Mouse (Mus musculus): ENCODE results near the gene Cxcl14.

Cxcl14 gene

DNA sequence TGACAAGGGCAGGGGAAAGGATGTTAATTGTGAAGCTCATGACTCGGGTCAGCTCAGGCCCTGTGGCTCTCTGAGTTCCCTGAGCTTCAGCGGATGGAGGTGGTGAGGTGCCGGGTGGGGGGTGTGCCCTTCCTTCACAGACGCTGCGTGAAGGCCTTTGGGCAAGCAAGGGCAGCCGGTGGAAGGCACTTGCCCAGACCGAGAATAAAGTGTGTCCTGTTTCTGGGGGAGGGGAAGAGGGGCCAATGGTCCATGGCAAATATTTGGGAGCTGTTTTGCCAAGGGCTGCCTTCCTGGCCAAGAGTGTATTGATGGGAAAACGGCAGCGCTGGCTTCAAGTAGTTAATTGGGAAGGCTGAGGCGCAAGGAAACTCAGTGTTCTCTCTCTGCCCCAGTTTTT lies 1.4 kb downstream of the Cxcl14 start:
- intact Hi-C loops (cut with DNase I) = no loop called here

DNA sequence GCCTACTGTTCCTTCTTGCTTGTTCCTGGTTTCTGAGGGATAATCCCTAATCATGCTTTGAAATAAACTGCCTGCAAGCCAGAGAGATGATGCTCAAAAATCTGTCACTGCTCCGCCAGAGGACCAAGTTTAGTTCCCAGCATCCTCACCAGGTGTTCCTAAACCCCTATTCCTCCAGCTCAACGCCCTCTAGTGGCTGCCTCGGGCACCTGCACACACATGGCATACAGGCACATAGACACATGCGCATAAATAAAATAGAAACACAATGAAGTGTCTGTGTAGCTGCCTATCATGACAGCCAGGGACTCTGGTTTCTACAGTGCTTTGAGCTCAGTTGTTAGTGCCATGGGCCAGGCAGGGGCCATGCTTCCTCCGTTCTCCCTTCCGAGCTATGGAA lies 6.4 kb downstream of the Cxcl14 start:
- intact Hi-C loops (cut with DNase I) = no loop called here

GRCm38 (mm10) chr13:56289261-56289660 lies 7.1 kb downstream of the Cxcl14 start:
- intact Hi-C loops (cut with DNase I) = no loop called here

- intact Hi-C loops (cut with DNase I) = no loop called here
These were observed 7.8 kb downstream of the Cxcl14 start for GRCm38 (mm10) chr13:56288601-56289000.

GRCm38 (mm10) chr13:56287091-56287490 lies 9.3 kb downstream of the Cxcl14 start:
- intact Hi-C loops (cut with DNase I) = no loop called here

- intact Hi-C loops (cut with DNase I) = no loop called here
These were observed 13.0 kb downstream of the Cxcl14 start for GRCm38 (mm10) chr13:56283321-56283720.

- intact Hi-C loops (cut with DNase I) = no loop called here
These were observed 16.0 kb downstream of the Cxcl14 start for GRCm38 (mm10) chr13:56280356-56280755.

DNA sequence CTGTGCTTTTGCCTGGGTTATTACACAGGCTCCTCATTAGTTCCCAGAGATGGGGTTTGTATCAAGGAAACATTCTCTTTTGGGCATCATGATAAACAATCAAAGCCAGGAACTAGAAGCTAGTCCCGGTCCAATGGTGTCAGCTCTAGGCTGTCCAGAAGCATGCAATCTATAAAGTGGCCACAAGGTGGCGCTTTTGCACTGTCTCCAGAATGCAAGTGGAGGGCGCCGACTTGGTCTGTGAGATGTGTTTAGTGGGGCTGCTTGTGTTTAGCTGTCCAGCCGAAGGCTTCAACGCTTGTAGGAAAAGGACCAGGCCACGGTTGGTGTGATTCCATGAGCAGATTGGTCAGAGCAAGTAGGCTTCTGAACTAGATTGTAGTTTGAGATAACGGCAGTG lies 16.9 kb downstream of the Cxcl14 start:
- intact Hi-C loops (cut with DNase I) = loop anchor here (1.0 kb wide), 1 partner anchor 143 kb away; no protein-coding TSS in a partner anchor

DNA sequence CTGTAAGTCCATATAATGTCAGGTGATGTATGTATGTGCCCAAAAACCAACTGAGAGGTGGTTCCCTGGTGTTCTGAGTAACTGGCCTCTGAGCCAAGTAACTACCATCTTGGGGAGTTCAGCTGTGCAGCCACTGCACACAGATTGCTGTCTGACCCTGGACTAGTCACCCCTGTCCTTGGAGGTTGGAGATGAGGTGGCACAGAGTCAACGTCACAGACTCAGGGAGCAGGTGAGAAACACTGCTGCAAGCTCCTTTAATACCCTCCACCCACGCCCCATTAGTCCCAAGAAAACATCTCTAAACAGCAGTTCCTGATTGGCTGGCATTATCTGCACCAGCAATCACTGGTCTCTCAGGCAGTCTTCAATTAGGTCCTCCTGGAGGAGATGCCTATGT lies 21.2 kb downstream of the Cxcl14 start:
- intact Hi-C loops (cut with DNase I) = no loop called here

DNA sequence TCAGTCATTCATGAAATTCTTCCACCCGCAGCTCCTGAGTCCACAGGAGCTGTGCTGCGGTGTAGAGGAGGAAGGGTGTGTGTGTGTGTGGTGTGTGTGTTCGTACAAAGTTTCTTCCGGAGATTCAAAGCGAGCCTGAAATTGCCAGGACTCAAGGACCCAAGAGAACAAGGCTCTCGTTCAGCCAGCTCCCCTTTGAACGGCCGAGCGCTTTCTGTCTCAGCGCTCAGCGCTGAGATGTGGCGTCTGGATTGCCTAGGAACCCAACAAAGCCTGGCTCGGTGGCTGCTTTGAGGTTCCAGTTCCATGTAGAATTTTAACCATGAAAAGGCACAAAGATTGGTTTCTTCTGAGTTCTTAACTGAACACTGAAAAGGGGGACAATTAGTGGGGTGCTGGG lies 26.2 kb downstream of the Cxcl14 start:
- intact Hi-C loops (cut with DNase I) = no loop called here

GRCm38 (mm10) chr13:56267396-56267795 lies 29.0 kb downstream of the Cxcl14 start:
- intact Hi-C loops (cut with DNase I) = no loop called here

- intact Hi-C loops (cut with DNase I) = loop anchor here (1.0 kb wide), 1 partner anchor 69 kb away; no protein-coding TSS in a partner anchor
These were observed 29.9 kb downstream of the Cxcl14 start for GRCm38 (mm10) chr13:56266435-56266834.

DNA sequence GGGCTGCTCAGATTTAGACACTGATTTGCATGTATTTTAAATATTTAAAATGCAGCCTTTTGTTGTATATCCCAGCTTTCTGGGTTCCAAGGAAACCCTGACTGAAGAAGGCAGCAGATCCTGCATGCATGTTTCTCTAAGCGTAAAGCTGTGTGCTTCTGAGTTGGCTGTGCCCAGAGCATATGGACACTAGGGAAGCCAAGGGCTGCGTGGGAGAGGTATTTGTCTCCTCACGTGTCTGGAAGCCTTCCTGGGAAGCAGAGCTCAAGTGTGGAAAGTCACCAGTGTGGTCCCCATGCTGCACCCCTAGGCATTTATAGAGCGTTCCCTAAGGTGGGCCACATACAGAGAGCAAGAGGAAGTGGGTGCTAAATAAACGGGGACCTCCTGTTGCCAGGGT lies 30.7 kb downstream of the Cxcl14 start:
- intact Hi-C loops (cut with DNase I) = loop anchor here (1.0 kb wide), 1 partner anchor 68 kb away; no protein-coding TSS in a partner anchor

DNA sequence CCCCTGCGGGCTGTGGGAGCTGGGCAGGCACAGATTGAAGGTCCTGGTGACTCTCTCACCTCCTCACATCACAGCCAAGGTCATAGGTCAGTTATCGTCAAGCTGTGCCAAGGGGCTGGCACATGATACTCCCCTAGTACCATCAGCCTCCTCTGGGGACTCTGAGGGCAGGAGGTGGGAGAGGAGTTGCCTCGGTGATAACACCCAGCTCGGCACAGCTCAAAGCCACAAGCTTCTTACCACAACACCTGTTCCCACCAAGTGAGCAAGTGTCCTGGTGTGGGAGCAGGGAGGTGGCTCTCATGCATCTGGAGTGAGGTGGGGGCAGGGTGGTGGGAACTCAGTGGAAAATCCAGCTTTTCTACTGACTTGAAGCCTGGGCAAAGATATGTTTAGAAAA lies 34.1 kb downstream of the Cxcl14 start:
- intact Hi-C loops (cut with DNase I) = no loop called here

DNA sequence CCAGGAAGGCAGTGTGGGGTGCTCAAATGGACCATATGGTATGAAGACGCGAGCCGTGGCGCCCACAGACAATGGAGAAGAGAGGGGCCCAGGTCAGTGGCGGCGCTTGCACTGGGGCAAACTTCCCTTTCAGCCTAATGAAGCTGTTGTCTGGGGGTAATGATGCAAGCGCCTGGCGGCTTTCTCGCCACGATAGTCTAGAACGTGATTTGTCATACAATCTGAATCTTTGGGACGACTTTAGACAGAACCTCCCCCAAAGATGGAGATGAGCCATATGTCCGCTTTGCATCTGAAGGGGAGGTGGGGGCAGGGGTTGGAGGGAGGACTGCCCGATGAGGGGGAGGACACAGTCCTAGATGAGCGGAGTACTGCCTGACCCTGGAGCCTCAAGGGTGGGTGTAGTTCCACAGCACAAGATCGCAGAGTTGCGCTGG lies 36.0 kb downstream of the Cxcl14 start:
- intact Hi-C loops (cut with DNase I) = no loop called here

DNA sequence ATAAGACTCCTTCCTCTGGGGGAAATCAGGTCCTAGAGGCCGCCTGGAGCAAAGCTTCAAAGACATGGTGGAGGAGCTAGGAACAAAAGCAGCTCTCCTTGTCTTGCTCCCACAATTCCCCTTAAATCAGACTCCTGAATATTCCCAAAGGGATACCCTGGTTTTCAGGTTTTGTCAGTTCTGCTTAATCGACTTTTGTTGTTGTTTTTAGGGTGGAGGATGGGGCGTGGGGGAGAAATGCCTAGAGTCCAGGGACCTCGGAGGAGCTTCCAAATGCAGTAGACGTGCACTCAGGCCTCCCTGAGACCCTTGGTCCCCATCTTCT lies 36.5 kb downstream of the Cxcl14 start:
- intact Hi-C loops (cut with DNase I) = no loop called here

- intact Hi-C loops (cut with DNase I) = no loop called here
These were observed 37.1 kb downstream of the Cxcl14 start for GRCm38 (mm10) chr13:56259021-56259925.

- intact Hi-C loops (cut with DNase I) = no loop called here
These were observed 37.9 kb downstream of the Cxcl14 start for GRCm38 (mm10) chr13:56258196-56259020.

GRCm38 (mm10) chr13:56257469-56258153 lies 38.7 kb downstream of the Cxcl14 start:
- intact Hi-C loops (cut with DNase I) = no loop called here

DNA sequence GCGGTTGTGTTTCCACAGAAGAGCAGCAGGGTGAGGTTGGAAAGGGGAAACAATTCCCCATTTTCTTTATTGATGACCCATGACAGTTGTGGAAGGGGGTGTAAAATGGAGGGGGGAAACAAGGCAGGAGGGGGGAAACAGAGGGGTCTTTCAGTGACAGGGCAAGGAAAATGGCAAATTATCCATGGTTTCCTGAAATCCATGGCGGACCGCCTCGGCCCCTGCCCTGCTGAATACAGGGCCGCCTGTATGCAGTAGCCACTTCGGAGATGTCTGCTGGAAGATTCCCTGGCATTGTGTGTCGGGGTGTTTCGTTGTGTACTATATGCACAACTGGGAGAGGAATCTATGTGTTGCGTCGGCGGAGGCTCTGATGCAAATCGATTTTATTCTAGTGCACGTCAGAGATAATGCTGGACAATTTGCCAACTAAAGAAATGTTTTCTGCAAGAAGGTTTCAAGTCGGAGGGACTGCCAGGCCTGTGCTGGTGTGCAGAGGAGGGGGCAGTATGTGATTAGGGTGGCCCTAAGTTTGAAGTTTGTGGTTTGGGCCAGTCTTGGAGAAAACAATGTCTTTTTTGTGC lies 39.5 kb downstream of the Cxcl14 start:
- intact Hi-C loops (cut with DNase I) = no loop called here

DNA sequence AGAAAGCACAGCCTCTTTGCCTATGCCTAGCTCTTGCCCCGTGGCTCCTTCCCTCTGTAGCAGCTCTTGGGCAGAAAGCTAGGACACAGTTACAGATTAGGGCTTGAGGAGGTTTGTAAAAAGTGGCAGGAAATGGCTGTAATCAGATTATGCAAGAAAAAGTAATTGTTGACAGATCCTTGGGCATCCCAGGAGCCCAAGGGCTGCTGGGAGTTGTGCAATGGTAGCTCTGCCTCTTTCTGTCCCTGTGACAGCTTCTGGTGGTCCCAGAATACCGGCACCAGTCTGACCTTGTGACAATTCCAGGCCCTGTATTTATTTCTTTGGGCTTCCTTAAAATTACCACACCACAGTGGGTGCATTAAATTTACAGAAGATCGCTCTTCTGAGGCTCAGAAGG lies 43.0 kb downstream of the Cxcl14 start:
- intact Hi-C loops (cut with DNase I) = no loop called here

All from adrenal gland (tissue).